Mouse (Mus musculus) MEL (cell line): ENCODE data around the gene Gm45521. TPM values are rescaled to one million over a fixed set of nuclear protein-coding genes. Genes with fewer than 3 reads are reported as not detected.

Experiments
- DNase-seq: peaks from one replicate; pipeline ENCODE4 v3.0.0; 2011; ENCODE audit warnings: low read depth, low spot score
- H3K27ac ChIP-seq: 2 replicates; pipeline ENCODE4 v1.5.1; 2012; ENCODE audit warnings: low read depth, mild to moderate bottlenecking, control low read depth, low read length, moderate library complexity; ENCODE audit not compliant: control insufficient read depth
- H3K27me3 ChIP-seq, 2 experiments: fragments of 150-350 bp in 1 of 2; sonication (generic) in 1 of 2; 2 replicates each; pipeline ENCODE4 v1.6.1; 2012; ENCODE audit warnings: low read length in 2 of 2, mild to moderate bottlenecking in 2 of 2, improper control_type of control experiment in 1 of 2, moderate library complexity in 1 of 2; ENCODE audit not compliant: insufficient read depth in 2 of 2, control insufficient read depth in 1 of 2
- H3K36me3 ChIP-seq, 2 experiments: 2 replicates each; pipeline ENCODE4 v1.6.1; 2012 to 2014; ENCODE audit warnings: low read length in 2 of 2, improper control_type of control experiment in 1 of 2, inconsistent platforms in 1 of 2, mild to moderate bottlenecking in 1 of 2; ENCODE audit not compliant: insufficient read depth in 2 of 2, control insufficient read depth in 1 of 2
- H3K4me1 ChIP-seq, 2 experiments: fragments of 150-350 bp in 1 of 2; sonication (generic) in 1 of 2; 2 replicates each; pipeline ENCODE4 v1.6.1; 2012; ENCODE audit warnings: low read length in 2 of 2, improper control_type of control experiment in 1 of 2, mild to moderate bottlenecking in 1 of 2; ENCODE audit not compliant: insufficient read depth in 2 of 2, control insufficient read depth in 1 of 2
- H3K4me3 ChIP-seq, 2 experiments: fragments of 150-350 bp in 1 of 2; sonication (generic) in 1 of 2; 2 replicates each; pipeline ENCODE4 v1.5.1; 2012; ENCODE audit warnings: low read depth in 2 of 2, low read length in 2 of 2, mild to moderate bottlenecking in 2 of 2, moderate library complexity in 2 of 2, control low read depth in 1 of 2, improper control_type of control experiment in 1 of 2; ENCODE audit not compliant: control insufficient read depth in 1 of 2, insufficient read depth in 1 of 2
- H3K79me2 ChIP-seq: 2 replicates; pipeline ENCODE4 v1.6.1; 2012; ENCODE audit warnings: mild to moderate bottlenecking, low read length, moderate library complexity; ENCODE audit not compliant: control insufficient read depth, poor library complexity, insufficient read depth
- H3K9ac ChIP-seq: 2 replicates; pipeline ENCODE4 v1.6.1; 2012; ENCODE audit warnings: low read depth, mild to moderate bottlenecking, control low read depth, low read length, moderate library complexity; ENCODE audit not compliant: control insufficient read depth, poor library complexity, severe bottlenecking
- H3K9me3 ChIP-seq: fragments of 150-350 bp; sonication (generic); replicated peaks from 2 replicates; pipeline ENCODE4 v1.6.1; 2012; ENCODE audit warnings: mild to moderate bottlenecking, low read length, improper control_type of control experiment, moderate library complexity; ENCODE audit not compliant: insufficient read depth
- CHD1 ChIP-seq: IDR thresholded peaks from 2 replicates; pipeline ENCODE4 v1.6.1; 2012; ENCODE audit warnings: low read depth, mild to moderate bottlenecking, inconsistent platforms, low read length, improper control_type of control experiment
- CTCF ChIP-seq, 3 experiments: IDR thresholded peaks in 2 of 3; conservative IDR thresholded peaks in 1 of 3; 2 replicates each; pipeline ENCODE4 v1.5.1; 2011 to 2012; ENCODE audit warnings: low read length in 3 of 3, low read depth in 2 of 3, mild to moderate bottlenecking in 2 of 3, improper control_type of control experiment in 1 of 3, inconsistent platforms in 1 of 3, mixed read lengths in 1 of 3, moderate library complexity in 1 of 3; ENCODE audit not compliant: control insufficient read depth in 1 of 3, insufficient read depth in 1 of 3, poor library complexity in 1 of 3, severe bottlenecking in 1 of 3
- JUND ChIP-seq: IDR thresholded peaks from 2 replicates; pipeline ENCODE4 v1.6.1; 2011; ENCODE audit warnings: low read depth, mild to moderate bottlenecking, improper control_type of control experiment, low read length
- KAT2A ChIP-seq: conservative IDR thresholded peaks from 2 replicates; pipeline ENCODE4 v1.6.1; 2012; ENCODE audit warnings: low read depth, low read length, improper control_type of control experiment, inconsistent platforms
- MAFK ChIP-seq: IDR thresholded peaks from 2 replicates; pipeline ENCODE4 v1.6.1; 2011; ENCODE audit warnings: low read depth, mild to moderate bottlenecking, low read length, improper control_type of control experiment, borderline replicate concordance
- MAZ ChIP-seq: IDR thresholded peaks from 2 replicates; pipeline ENCODE4 v1.6.1; 2012; ENCODE audit warnings: low read depth, mild to moderate bottlenecking, inconsistent platforms, low read length, improper control_type of control experiment
- MEF2A ChIP-seq: IDR thresholded peaks from 2 replicates; pipeline ENCODE4 v1.6.1; 2014; ENCODE audit warnings: low read depth, mild to moderate bottlenecking, inconsistent platforms, low read length, improper control_type of control experiment; ENCODE audit not compliant: poor library complexity, insufficient replicate concordance, severe bottlenecking; ENCODE audit errors: extremely low read depth
- NRF1 ChIP-seq: IDR thresholded peaks from 2 replicates; pipeline ENCODE4 v1.6.1; 2014; ENCODE audit warnings: low read depth, mild to moderate bottlenecking, inconsistent platforms, low read length, improper control_type of control experiment, moderate library complexity; ENCODE audit not compliant: poor library complexity, insufficient read depth, severe bottlenecking
- RAD21 ChIP-seq: IDR thresholded peaks from 2 replicates; pipeline ENCODE4 v1.6.1; 2011; ENCODE audit warnings: mild to moderate bottlenecking, low read depth, low read length, improper control_type of control experiment
- SIN3A ChIP-seq: IDR thresholded peaks from 2 replicates; pipeline ENCODE4 v1.6.1; 2012; ENCODE audit warnings: low read length, improper control_type of control experiment, inconsistent platforms
- UBTF ChIP-seq: IDR thresholded peaks from 2 replicates; pipeline ENCODE4 v1.6.1; 2012; ENCODE audit warnings: low read depth, mild to moderate bottlenecking, inconsistent platforms, low read length, improper control_type of control experiment, moderate library complexity, borderline replicate concordance; ENCODE audit not compliant: insufficient read depth
- USF1 ChIP-seq: IDR thresholded peaks from 2 replicates; pipeline ENCODE4 v1.6.1; 2014; ENCODE audit warnings: low read depth, mild to moderate bottlenecking, inconsistent platforms, low read length, improper control_type of control experiment, moderate library complexity
- ZMIZ1 ChIP-seq: IDR thresholded peaks from 2 replicates; pipeline ENCODE4 v1.6.1; 2012; ENCODE audit warnings: low read depth, mild to moderate bottlenecking, inconsistent platforms, low read length, improper control_type of control experiment, moderate library complexity
- polyA plus RNA-seq, 2 experiments: library from polyadenylated mRNA; stranded (reverse) in 1 of 2; unstranded in 1 of 2; fragments of >175 nt in 1 of 2; fragments of >200 nt in 1 of 2; gene quantifications; 2 replicates each; pipeline versions ENCODE4 v1.2.1 to v1.2.4; 2012; ENCODE audit warnings: low replicate concordance in 2 of 2, low read depth in 1 of 2; ENCODE audit not compliant: insufficient read length in 2 of 2, insufficient read depth in 1 of 2, missing spikeins in 1 of 2
- total RNA-seq: library from RNA; depleted of rRNA; stranded (reverse); fragments of 300-350 nt; gene quantifications from 2 replicates; pipeline ENCODE4 v1.2.3, GENCODE M21; 2012

Gm45521 gene
- total and polyA plus RNA-seq, 3 experiments, result not detected

GRCm38 (mm10) chr14:7938809-7939784, 18.0 kb upstream of the Gm45521 start:
- no peak for DNase-seq
- no peaks in the 10 kb centered on the region for H3K9me3 ChIP-seq
- no peaks in the 10 kb centered on the region for H3K27me3 ChIP-seq
- H3K4me1 ChIP-seq, result no peaks in the 10 kb centered on the region
- H3K9ac ChIP-seq, result no peak overlapping the region
- TF ChIP-seq MEF2A (no peak), CTCF (IDR thresholded peaks at IDR 0.05 in 2 of 3, conservative IDR thresholded peaks at IDR 0.05 in 1 of 3; ENCODE audit: control insufficient read depth in 1 of 3, insufficient read depth in 1 of 3, low read depth in 2 of 3, low read length in 3 of 3, poor library complexity in 1 of 3, severe bottlenecking in 1 of 3) (no peak), RAD21 (no peak), USF1 (no peak), CHD1 (no peak), JUND (no peak), KAT2A (no peak), ZMIZ1 (no peak)
- no peaks in the 10 kb centered on the region for H3K36me3 ChIP-seq
- no peak overlapping the region for H3K27ac ChIP-seq
- no peaks in the 10 kb centered on the region for H3K79me2 ChIP-seq
- no peak overlapping the region for H3K4me3 ChIP-seq

GRCm38 (mm10) chr14:7941413-7941812, 15.7 kb upstream of the Gm45521 start:
- Histone ChIP-seq H3K36me3 (no peaks in the 10 kb centered on the region), H3K27ac (no peak overlapping the region), H3K79me2 (no peaks in the 10 kb centered on the region), H3K9ac (no peak overlapping the region), H3K4me1 (no peaks in the 10 kb centered on the region), H3K27me3 (no peaks in the 10 kb centered on the region), H3K9me3 (no peaks in the 10 kb centered on the region), H3K4me3 (no peak overlapping the region)
- TF ChIP-seq CTCF (IDR thresholded peaks at IDR 0.05 in 2 of 3, conservative IDR thresholded peaks at IDR 0.05 in 1 of 3; ENCODE audit: control insufficient read depth in 1 of 3, insufficient read depth in 1 of 3, low read depth in 2 of 3, low read length in 3 of 3, poor library complexity in 1 of 3, severe bottlenecking in 1 of 3), result no peak
- DNase-seq, result no peak

DNA sequence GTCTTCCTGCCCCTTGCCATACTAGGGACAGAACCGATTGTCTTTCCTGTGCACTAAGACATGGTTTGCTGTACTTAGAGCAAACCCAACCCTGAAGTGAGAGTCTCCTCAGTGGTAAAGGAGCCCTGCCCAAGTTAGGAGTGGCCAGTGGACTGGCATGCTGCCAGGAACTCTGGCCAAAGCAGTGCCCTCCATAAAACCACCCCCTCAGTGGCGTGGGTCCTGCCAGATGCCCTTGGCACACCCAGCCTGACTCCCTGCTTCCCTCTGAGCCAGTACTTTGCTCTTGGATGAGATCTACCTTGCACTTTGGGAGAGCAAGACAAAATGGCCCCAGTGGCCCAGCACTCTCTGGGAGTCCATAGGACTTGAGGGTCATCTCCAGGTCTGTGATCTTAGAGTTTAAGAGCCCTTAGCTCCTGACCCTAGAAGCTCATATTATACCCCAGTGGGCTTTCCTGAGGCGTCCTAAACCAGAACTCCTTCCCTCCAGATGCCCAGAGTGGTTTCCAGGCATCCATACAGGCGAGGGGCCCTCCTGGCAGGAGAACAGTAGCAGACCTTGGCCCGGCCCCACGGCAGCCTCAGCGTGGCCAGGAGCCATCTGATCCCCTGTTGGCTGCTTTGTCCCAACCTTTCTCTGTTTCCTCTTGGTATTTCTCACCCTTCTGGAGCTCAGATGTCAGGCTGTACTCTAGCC, 13.8 kb upstream of the Gm45521 start:
- Histone ChIP-seq H3K27me3 (no peaks in the 10 kb centered on the region), H3K4me3 (no peak overlapping the region), H3K27ac (no peak overlapping the region), H3K9ac (no peak overlapping the region), H3K79me2 (no peaks in the 10 kb centered on the region), H3K36me3 (no peaks in the 10 kb centered on the region), H3K4me1 (no peaks in the 10 kb centered on the region), H3K9me3 (no peaks in the 10 kb centered on the region)
- TF ChIP-seq KAT2A (no peak), MAFK (no peak), NRF1 (no peak), UBTF (no peak), SIN3A (no peak), MAZ (no peak)
- DNase-seq, result no peak
